Mouse (Mus musculus) ES-Bruce4 (cell line): ENCODE measurements around the gene BC051019. TPM values are rescaled to one million over a fixed set of nuclear protein-coding genes. Genes with fewer than 3 reads are reported as not detected.

Experiments
- H3K27ac ChIP-seq: 2 replicates; pipeline ENCODE4 v1.5.1; 2012; ENCODE audit warnings: low read length, inconsistent platforms; ENCODE audit not compliant: insufficient read depth
- H3K27me3 ChIP-seq: 2 replicates; pipeline ENCODE4 v1.6.1; 2012; ENCODE audit warnings: mild to moderate bottlenecking, low read length, inconsistent platforms; ENCODE audit not compliant: control insufficient read depth, poor library complexity, insufficient read depth, severe bottlenecking
- H3K36me3 ChIP-seq: 2 replicates; pipeline ENCODE4 v1.6.1; 2012; ENCODE audit warnings: inconsistent platforms, mild to moderate bottlenecking, low read length, moderate library complexity; ENCODE audit not compliant: control insufficient read depth, poor library complexity, insufficient read depth, severe bottlenecking
- H3K4me1 ChIP-seq: one replicate; pipeline ENCODE4 v1.8.1; 2011; ENCODE audit warnings: low read length; ENCODE audit not compliant: control insufficient read depth, insufficient read depth
- H3K4me3 ChIP-seq: 2 replicates; pipeline ENCODE4 v1.5.1; 2011; ENCODE audit warnings: low read depth, mild to moderate bottlenecking, low read length
- H3K9ac ChIP-seq: 2 replicates; pipeline ENCODE4 v1.6.1; 2012; ENCODE audit warnings: low read depth, mild to moderate bottlenecking, inconsistent platforms; ENCODE audit not compliant: poor library complexity, severe bottlenecking
- H3K9me3 ChIP-seq: replicated peaks from 2 replicates; pipeline ENCODE4 v1.6.1; 2012; ENCODE audit warnings: mild to moderate bottlenecking, low read length, inconsistent platforms; ENCODE audit not compliant: control insufficient read depth, poor library complexity, insufficient read depth, severe bottlenecking
- CTCF ChIP-seq: IDR thresholded peaks from one replicate; pipeline ENCODE4 v1.8.1; 2011; ENCODE audit warnings: low read depth, low read length
- EP300 ChIP-seq: IDR thresholded peaks from 2 replicates; pipeline ENCODE4 v1.6.1; 2011; ENCODE audit warnings: low read depth, low read length; ENCODE audit not compliant: insufficient read depth
- POLR2A ChIP-seq: IDR thresholded peaks from one replicate; pipeline ENCODE4 v1.8.1; 2011; ENCODE audit warnings: low read length; ENCODE audit not compliant: insufficient read depth
- polyA plus RNA-seq: library from polyadenylated mRNA; stranded (reverse); fragments of >200 nt; gene quantifications from 2 replicates; pipeline ENCODE4 v1.2.4, GENCODE M21; 2011; ENCODE audit warnings: low read depth; ENCODE audit not compliant: missing spikeins, insufficient read depth, insufficient read length

BC051019 gene
- polyA plus RNA-seq, 1 experiment, result not detected

DNA sequence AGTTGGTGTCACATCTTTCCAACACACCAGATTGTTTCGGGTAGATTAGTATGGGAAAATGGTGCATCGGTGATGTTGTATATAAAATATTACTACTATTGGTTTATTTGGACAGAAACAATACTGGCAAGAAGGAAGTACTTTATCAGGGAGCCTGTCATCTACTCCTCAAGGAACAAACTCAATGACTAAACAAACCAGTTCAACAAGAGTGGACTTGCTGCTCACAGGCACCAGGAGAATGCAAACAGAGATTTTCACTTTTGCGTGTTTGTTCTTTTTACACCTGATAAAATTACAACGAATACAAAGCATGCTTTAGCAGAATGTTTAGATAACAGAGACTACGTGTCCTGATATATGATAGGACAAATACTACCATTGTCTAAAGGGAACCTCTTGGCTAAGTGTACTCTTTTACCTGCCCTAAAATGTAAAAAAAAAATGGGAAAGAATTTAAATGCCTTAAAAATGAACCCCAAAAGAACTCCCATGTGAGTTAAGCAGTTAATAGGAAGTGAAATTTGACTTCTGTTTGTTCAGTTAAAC is 16.2 kb upstream of the BC051019 start:
- no peak for TF ChIP-seq EP300
- TF ChIP-seq POLR2A, result no peak
- no peak for TF ChIP-seq CTCF
- H3K36me3 ChIP-seq, result no peaks in the 10 kb centered on the region
- no peak overlapping the region for H3K9ac ChIP-seq
- H3K9me3 ChIP-seq, result no peaks in the 10 kb centered on the region
- no peaks in the 10 kb centered on the region for H3K4me1 ChIP-seq
- no peak overlapping the region for H3K4me3 ChIP-seq
- no peaks in the 10 kb centered on the region; the same call in 1 of the 2 replicates for H3K27me3 ChIP-seq
- no peak overlapping the region for H3K27ac ChIP-seq

DNA sequence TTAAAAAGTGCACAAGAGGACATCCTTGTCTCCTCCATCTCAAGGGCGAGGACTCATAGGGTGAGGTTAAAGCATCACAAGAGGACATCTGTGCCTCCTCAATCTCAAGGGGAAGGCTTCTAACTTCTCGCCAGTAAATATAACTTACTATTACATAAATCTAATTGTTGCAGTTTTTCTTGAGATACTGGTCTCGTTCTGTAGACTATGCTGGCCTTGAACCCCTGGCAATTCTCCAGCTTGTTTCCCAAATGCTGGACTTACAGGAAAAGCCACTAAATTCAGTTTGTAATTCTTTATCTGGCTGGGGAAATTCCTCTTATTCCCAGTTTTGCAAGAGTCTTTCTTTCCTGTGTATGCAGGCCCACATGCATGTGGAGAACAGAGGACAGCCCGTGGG is 11.2 kb upstream of the BC051019 start:
- Histone ChIP-seq H3K9me3 (no peaks in the 10 kb centered on the region), H3K36me3 (no peaks in the 10 kb centered on the region), H3K27me3 (no peaks in the 10 kb centered on the region; the same call in 1 of the 2 replicates), H3K27ac (no peak overlapping the region), H3K9ac (no peak overlapping the region), H3K4me3 (no peak overlapping the region), H3K4me1 (no peaks in the 10 kb centered on the region)
- TF ChIP-seq POLR2A, result no peak
- no peak for TF ChIP-seq EP300
- TF ChIP-seq CTCF, result no peak

DNA sequence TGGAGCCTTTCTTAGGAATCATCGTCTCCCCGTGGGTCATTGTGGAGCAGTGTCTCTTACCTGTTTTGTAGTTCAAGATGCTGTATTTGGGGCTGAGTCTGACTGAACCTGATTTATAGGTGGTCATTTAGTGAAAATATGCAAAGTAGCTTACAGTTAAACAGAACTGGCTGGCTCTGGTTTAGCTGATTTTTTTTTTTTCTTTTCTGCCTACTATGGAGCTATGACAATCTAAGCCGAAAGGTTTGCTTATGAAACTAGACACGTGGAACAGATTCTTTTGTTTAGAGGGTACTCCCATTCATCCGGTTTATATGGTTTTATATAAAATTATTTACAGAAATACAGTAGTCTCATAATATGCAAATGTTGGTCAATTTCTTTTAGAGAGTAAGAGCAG is 8.0 kb upstream of the BC051019 start, which contains the start of gene Ascl3:
Ascl3 (minus strand) TSS at position 101 of the 400 bp plus-strand sequence.
- Histone ChIP-seq H3K4me1 (no peaks in the 10 kb centered on the region), H3K9me3 (no peaks in the 10 kb centered on the region), H3K27ac (no peak within 1 kb of the TSS), H3K9ac (no peak within 1 kb of the TSS), H3K4me3 (no peak within 1 kb of the TSS), H3K36me3 (no peaks in the 10 kb centered on the region), H3K27me3 (no peaks in the 10 kb centered on the region)
- TF ChIP-seq EP300 (no peak), POLR2A (no peak), CTCF (no peak)

DNA sequence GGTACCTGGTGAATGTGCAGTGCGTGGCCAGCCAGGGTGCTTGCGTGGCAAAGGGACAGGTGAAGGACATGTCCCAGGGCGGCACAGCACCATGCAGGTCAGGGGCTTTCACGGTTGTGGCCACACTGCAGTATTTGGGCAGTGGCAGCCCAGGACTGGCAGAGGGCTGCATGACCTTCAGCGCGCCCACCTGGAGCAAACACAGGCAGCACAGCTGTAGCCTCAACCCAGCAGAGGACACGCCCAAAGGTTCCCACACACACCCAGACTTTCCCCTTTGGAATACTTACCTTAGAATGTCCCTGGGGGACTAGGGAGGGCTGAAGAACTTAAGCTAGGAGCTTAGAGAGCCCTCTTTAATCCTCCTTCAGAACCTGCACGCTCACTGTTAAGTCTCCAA is 536 bp downstream of the BC051019 start:
- 0 out of 2 replicates have a peak, but pooled peaks cover 3% of the 10 kb centered on the region for H3K9me3 ChIP-seq

DNA sequence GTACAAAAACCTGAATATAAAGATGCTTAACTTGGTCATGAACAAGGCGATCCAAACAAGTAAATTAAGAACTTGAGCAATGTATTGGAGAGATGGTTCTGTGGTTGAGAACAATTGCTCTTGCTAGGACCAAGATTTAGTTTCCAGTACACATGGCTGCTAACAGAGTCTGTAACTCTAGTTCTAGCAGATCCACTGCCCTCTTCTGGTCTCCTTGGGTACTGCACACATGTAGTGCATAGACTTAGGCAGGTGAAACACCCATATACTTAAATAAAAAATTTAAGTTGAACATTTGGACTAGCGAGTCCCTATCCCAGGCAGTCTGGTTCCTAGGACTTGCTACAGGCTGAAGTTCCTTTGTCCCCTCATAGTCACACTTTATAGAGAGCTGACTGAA is 1.0 kb downstream of the BC051019 start:
- Histone ChIP-seq H3K27me3 (no peaks in the 10 kb centered on the region), H3K9me3 (0 out of 2 replicates have a peak, but pooled peaks cover 3% of the 10 kb centered on the region), H3K4me1 (no peaks in the 10 kb centered on the region), H3K4me3 (no peak overlapping the region), H3K27ac (no peak overlapping the region), H3K36me3 (no peaks in the 10 kb centered on the region), H3K9ac (no peak overlapping the region)
- TF ChIP-seq EP300 (no peak), CTCF (no peak), POLR2A (no peak)

More for the DNA sequence above, 536 bp downstream of the BC051019 start:
- Histone ChIP-seq H3K4me3 (no peak overlapping the region), H3K36me3 (no peaks in the 10 kb centered on the region), H3K27me3 (no peaks in the 10 kb centered on the region), H3K27ac (no peak overlapping the region), H3K4me1 (no peaks in the 10 kb centered on the region), H3K9ac (no peak overlapping the region)
- TF ChIP-seq CTCF (no peak), POLR2A (no peak), EP300 (no peak)

DNA sequence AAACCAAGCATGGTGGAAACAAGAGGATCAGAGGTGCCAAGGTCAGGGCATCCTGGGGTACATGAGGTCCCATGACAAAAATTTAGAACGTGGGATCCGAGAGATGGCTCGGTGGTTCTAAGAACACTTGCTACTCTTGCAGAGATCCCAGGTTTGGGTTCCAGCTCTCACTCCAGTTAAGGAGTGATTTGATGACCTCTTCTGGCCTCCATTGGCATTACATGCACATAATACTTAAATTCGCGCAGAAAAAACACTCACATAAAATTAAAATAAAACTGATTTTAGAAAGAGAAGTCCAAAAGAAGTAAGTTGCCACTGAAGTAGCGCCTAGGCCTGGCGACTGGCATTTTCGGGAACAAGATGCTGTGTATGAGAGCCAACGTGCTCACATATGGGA is 4.4 kb downstream of the BC051019 start:
- 0 out of 2 replicates have a peak, but pooled peaks cover 3% of the 10 kb centered on the region for H3K9me3 ChIP-seq
- H3K36me3 ChIP-seq, result no peaks in the 10 kb centered on the region
- H3K9ac ChIP-seq, result no peak overlapping the region
- H3K4me3 ChIP-seq, result no peak overlapping the region
- H3K4me1 ChIP-seq, result no peaks in the 10 kb centered on the region
- H3K27ac ChIP-seq, result no peak overlapping the region
- TF ChIP-seq EP300 (no peak), CTCF (no peak), POLR2A (no peak)
- no peaks in the 10 kb centered on the region for H3K27me3 ChIP-seq
